Mouse (Mus musculus) left cerebral cortex, adult 8-10 months (tissue): ENCODE data around the gene Rps27. TPM values are rescaled to one million over a fixed set of nuclear protein-coding genes. Genes with fewer than 3 reads are reported as not detected.

Experiments
- DNase-seq, 2 experiments: peaks; one replicate each; pipeline ENCODE4 v3.0.0; 2022; ENCODE audit warnings: low spot score in 2 of 2
- total RNA-seq, 4 experiments: library from RNA; stranded (reverse); gene quantifications; 2 replicates each; pipeline ENCODE4 v1.2.4; 2022

Rps27 gene
- total RNA-seq, 4 experiments from 2014 or later = 1,002 to 1,118 (median 1,038) TPM

GRCm38 (mm10) chr3:90190859-90191510 lies 22.5 kb downstream of the Rps27 start:
- DNase-seq = no peak

GRCm38 (mm10) chr3:90183581-90183980 lies 29.9 kb downstream of the Rps27 start:
- DNase-seq = no peak

GRCm38 (mm10) chr3:90179566-90179965 lies 33.9 kb downstream of the Rps27 start:
- no peak for DNase-seq

Other genes starting within 250 kb of the Rps27 start
- gene Hax1, start 214.9 kb downstream of the Rps27 start, total RNA-seq = 100 to 1,000 TPM in 1 of 4 experiments, 10 to 100 TPM in 3; 81.7 to 101 (median 87.0) TPM
- 100 to 1,000 TPM in 2 of 4 experiments, 10 to 100 TPM in 2; 96.0 to 104 (median 100) TPM for gene 4933434E20Rik, start 162.0 kb downstream of the Rps27 start, total RNA-seq
- 100 to 1,000 TPM; 162 to 181 (median 175) TPM for gene Ubap2l, start 161.0 kb downstream of the Rps27 start, total RNA-seq
- 100 to 1,000 TPM; 153 to 181 (median 166) TPM for gene Tpm3, start 141.0 kb downstream of the Rps27 start, total RNA-seq
- gene Nup210l, start 109.5 kb downstream of the Rps27 start, total RNA-seq = under 1 TPM; 0.21 to 0.35 (median 0.32) TPM
- 10 to 100 TPM in 1 of 4 experiments, 1 to 10 TPM in 3; 7.6 to 11.3 (median 8.5) TPM for gene Rab13, start within 50 bp of the Rps27 start, total RNA-seq
- gene Jtb, start 17.9 kb upstream of the Rps27 start, total RNA-seq = 10 to 100 TPM; 29.4 to 40.3 (median 33.6) TPM
- gene Creb3l4, start 29.9 kb upstream of the Rps27 start, total RNA-seq = under 1 TPM; 0.25 to 0.72 (median 0.52) TPM
- gene Slc39a1, start 34.5 kb upstream of the Rps27 start, total RNA-seq = 10 to 100 TPM; 43.0 to 52.8 (median 49.6) TPM
- gene Crtc2, start 40.5 kb upstream of the Rps27 start, total RNA-seq = 10 to 100 TPM; 33.0 to 41.6 (median 35.8) TPM
- gene Dennd4b, start 51.5 kb upstream of the Rps27 start, total RNA-seq = 10 to 100 TPM; 35.2 to 38.6 (median 37.1) TPM
- 10 to 100 TPM; 90.4 to 99.8 (median 96.4) TPM for gene Gatad2b, start 79.5 kb upstream of the Rps27 start, total RNA-seq
- gene Slc27a3, start 176.3 kb upstream of the Rps27 start, total RNA-seq = 1 to 10 TPM; 5.7 to 7.9 (median 7.4) TPM
- 10 to 100 TPM; 55.1 to 59.9 (median 59.0) TPM for gene Ints3, start 220.0 kb upstream of the Rps27 start, total RNA-seq